Mouse (Mus musculus): ENCODE data around the gene Spc24.
"Not testable (repeated sequence)": the region's sequence is repeated elsewhere in the genome, so short reads cannot be mapped to it uniquely, and the experiment has no call there.

Gene Spc24

DNA sequence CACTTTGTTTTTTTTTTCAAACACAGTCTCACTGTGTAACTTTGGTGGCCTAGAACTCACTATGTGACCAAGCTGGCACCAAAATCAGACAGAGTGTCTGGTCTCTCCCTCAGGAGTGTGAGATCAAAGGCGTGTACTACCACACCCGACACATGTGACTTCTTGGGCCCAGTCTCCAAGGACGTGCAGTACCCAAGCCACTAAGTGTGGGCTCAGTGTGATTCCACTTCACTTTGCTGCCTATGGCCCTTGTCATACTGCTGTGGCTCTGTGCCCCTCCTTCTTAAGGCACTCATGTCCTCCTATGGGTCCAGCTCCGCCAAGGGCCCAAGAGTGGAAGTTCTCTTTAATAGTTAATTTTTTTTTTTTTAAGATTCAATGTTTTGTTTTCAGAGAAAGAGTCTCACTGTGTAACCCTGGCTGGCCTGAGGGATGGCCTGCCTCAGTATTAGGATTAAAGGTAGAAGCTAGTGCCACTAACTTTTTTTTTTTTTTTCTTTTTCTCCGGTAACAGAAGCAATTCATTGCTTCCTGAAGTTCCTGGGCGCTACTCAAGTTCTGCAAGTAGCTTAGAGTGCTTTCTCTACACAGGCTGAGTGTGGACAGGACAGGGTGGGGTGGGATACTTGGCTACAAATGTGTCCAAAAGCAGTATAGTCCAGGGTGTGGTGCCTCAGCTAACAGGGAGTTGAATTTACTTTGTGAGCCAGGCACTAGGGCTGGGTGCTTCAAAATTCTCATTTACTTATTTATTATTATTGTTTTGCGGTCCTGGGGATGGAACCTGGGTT, 24.6 kb upstream of the Spc24 start:
- in situ Hi-C loops (cut with MboI): no loop called here

DNA sequence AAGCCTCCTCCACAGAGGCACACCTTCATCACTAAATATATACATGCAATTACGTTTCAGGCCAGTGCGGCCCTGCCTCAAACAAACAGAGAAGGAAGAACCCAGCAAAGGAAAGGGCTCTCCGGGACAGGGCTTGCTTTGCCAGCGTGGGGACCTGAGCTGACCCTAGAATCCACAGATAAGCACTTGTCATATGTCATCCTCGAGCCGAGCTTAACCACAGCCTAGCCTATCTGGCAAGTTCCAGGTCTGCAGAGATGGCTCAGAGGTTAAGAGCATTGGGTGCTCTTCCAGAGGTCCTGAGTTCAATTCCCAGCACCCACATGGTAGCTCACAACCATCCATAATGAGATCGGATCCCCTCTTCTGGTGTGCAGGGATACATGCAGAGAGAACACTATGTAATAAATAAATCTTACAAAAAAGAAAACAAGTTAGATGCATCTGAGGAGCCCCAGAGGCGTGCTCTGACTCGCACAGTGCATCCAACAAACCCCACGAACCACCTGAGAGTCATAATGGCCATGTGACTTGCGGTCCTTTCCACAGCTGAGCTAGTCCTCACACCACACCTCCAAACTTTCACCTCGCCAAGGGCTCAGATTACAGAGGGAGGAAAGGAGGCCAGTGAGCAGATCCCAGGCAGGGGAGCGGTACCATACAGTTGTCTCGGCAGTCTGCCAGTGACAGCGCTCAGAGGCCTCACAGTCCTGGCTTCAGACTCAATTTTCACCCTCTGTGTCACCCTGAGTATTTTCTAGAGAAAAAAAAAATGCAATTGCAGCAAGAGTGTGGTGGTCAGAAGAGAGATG, 21.8 kb upstream of the Spc24 start:
- in situ Hi-C loops (cut with MboI): no loop called here

DNA sequence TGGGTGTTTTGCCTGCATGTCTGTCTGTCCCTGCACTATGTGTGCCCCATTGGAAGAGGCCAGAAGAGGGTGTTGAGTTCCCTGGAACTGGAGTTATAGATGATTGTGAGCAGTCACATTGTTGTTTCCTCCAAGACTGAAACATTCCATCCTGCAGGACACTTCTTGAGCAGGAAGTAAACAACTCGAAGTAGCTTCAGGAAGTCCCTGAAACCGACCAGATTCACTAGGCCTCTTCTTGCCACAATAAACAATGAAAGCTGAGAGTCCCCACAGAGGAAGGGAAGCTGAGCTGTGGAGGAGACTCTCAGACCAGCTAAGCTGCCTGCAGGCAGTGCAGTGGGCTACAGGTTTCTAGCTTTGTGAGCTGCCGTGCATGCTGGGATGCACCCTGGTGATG, 17.6 kb upstream of the Spc24 start:
- in situ Hi-C loops (cut with MboI): no loop called here

DNA sequence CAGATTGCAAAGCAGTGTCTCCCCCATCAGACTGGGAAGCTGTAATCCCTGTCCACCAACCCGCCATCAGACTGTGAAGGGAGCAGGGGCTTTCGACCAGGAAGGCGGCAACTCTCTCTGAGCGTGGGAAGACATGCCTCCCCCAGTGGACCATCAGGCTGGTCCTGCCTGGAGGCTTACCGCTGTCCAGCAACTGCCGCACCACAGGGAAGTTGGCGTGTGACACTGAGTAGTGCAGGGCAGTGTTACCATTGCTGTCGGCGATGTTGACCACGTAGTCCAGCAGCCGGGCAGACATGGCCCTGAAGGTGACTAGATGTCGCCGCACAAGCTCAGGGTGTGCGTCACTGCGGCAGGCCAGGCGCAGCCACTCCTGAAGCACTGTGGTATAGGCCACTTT, 14.2 kb upstream of the Spc24 start:
- in situ Hi-C loops (cut with MboI): no loop called here

DNA sequence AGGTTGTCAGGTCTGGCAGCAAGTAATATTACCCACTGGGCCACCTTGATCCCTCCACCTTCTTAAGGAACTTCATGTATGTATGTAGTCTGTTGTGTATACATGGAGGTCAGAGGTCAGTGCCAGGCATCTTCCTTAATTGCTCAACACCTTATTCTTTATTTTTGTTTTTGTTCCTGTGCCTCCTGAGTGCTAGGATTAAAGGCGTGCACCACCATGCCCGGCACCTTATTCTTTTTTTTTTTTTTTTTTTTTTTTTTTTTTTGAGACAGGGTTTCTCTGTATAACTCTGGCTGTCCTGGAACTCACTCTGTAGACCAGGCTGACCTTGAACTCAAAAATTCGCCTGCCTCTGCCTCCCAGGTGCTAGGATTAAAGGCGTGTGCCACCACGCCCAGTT, 13.3 kb upstream of the Spc24 start:
- in situ Hi-C loops (cut with MboI): not testable (repeated sequence)

GRCm38 (mm10) chr9:21769558-21770183, 9.6 kb upstream of the Spc24 start:
- in situ Hi-C loops (cut with MboI): no loop called here

- in situ Hi-C loops (cut with MboI): no loop called here
Measured at GRCm38 (mm10) chr9:21768511-21769411, 8.7 kb upstream of the Spc24 start.

DNA sequence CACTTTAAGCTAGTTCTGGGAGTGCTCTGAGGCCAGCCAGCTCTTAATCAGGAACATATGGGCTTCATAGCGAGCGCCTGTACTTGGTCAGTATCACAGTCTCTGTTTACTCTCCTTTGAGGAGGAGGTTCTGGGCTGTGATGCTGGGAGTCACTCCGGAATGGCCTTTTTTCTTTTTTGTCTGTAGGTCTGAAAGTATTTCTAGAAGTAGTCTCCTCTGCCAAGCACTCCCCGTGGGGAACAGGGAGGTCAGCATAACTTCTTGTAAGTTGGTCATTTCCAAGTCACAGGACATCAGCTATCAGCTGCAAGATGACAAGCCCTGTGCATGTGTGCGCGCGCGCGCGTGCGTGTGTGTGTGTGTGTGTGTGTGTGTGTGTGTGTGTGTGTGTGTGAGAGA, 7.8 kb upstream of the Spc24 start:
- in situ Hi-C loops (cut with MboI): no loop called here

DNA sequence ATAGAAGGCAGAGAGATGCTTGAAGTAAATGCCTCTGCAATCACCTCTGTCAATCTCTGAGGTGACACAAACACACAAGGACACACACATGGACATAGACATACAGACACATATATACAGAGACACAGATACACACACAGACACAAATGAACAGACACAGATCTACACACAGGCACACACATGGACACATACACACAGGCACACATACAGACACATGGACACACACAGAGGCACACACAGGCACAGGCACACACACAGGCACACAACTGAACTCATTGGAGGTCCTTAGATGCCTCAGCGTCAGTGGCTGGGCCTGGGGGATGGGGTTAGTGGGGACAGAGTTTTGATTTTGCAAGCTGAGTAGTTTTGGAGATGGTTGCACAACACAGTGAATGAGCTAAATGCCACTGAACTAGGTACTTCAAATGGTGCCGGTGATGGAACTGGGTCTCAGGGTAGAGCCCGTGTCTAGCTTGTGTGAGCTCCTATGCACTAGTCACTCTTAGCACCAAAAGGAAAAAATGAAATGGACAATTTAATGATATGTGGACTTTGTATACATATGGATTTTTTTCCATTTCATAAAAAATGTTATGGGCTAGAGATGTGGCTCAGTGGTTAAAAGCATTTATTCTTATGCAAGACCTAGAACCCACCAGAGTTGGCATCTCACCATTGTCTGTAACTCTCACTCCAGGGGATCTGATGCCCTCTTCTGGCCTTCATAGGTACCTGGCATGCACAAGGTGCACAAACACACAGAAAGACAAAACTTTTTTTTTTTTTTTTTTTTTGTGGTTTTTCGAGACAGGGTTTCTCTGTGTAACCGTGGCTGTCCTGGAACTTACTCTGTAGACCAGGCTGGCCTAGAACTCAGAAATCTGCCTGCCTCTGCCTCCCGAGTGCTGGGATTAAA, 4.2 kb upstream of the Spc24 start:
- in situ Hi-C loops (cut with MboI): no loop called here

DNA sequence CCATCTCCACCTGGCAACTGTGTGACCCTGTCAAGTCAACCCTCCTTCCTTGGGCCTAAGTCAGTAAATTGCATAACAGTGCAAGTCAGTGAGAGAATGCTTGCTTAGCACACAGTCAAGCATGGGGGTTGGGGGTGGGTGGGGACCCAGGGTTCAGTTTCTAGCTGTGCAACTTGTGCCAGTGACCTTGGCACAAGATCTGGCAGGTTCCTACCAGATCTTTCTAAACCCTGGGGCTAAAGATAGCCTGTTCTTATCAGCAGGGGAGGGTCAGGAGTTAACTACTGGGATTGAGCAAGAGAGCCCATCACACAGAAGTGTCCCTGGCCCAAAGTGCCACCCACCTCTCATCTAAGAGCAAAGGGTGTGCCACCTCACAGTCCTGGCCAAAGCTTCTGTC, 2.0 kb upstream of the Spc24 start:
- in situ Hi-C loops (cut with MboI): no loop called here

- in situ Hi-C loops (cut with MboI): no loop called here
Measured at GRCm38 (mm10) chr9:21759718-21760117, 385 bp downstream of the Spc24 start.

- in situ Hi-C loops (cut with MboI): no loop called here
Measured at GRCm38 (mm10) chr9:21758576-21759529, 1.2 kb downstream of the Spc24 start.

GRCm38 (mm10) chr9:21754516-21755321, 5.4 kb downstream of the Spc24 start:
- in situ Hi-C loops (cut with MboI): no loop called here

- in situ Hi-C loops (cut with MboI): no loop called here
Measured at GRCm38 (mm10) chr9:21754003-21754402, 6.1 kb downstream of the Spc24 start.

DNA sequence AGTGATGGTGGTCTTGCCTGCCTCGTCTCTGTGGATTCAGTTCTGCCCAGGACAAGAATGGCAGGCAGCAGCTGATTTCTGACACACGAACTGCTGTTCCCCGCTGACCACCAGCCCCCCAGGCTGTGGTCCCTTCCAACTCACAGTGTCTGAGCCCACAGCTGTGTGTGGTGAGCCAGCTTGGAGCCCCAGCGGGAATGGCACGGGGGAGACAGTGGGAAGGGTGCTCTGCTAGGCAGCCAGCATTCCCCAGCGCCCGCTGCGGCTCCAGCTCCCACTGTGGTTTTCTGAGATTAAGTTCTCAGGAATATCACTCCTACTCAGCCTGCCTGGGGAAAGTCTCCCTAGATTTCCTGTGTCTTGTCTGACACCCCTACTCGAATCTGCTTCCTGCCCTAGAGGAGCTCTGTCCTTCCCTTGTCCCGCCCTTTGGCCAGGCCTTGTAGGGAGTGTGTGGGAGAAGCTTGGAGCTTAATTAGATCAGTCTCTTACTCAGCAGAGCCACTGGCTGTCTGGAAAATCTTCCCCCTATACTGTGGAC, 7.8 kb downstream of the Spc24 start:
- in situ Hi-C loops (cut with MboI): no loop called here

DNA sequence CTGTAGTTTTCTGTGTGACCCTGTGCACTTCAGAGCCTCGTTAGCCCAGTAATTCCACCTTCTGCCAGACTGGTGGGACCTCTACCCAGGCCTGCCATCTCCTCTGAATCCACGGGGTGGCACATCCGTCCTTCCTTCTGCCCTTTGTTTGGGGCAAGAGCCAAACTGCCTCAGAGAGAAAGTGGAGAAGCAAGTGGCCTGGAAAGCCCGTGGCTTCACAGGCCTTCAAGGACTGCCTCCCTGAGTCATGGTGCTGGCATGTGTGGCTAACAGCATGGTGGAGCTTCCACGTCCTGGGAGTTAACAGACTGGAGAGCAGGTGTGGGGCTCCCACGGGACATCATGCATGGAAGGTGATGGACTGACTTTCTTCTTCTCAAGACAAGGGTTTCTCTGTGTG, 8.8 kb downstream of the Spc24 start:
- in situ Hi-C loops (cut with MboI): no loop called here

GRCm38 (mm10) chr9:21750370-21750769, 9.7 kb downstream of the Spc24 start:
- in situ Hi-C loops (cut with MboI): no loop called here

DNA sequence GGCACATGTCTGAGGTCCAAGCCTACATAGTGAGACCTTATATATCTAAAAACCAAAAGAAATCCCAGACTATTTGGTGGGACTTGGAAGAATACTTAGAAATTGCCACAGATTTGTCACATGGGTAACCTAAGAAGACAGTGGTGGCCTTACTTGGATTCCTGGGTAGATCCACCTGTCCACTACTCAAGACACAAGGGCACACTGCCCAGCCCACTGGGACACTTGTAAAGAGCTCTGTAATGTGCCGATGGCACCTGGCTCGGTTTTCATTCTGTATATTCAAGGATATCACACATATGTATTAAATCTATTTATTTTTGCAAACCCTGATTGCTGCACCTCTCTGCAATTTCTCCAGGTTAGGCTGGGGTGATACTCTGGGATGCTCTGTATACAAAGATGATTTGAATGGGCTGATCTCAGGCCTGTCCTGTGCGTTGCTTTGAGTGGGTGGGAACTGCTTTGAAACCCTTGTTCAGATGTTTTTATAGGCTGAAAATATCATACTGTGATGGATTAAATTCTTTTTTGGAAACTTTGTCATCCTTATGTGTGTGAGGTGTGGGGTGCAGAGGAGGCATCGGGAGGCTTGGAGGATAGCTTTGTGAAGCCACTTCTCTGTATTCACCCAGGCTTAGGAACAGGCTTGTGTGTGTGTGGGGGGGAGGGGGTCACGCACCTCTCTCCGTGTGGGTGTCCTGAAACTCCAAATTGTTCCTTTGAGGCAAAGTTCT, 10.6 kb downstream of the Spc24 start:
- in situ Hi-C loops (cut with MboI): no loop called here
